Mouse (Mus musculus): ENCODE measurements around the gene Trp73. TPM values are rescaled to one million over a fixed set of nuclear protein-coding genes. Genes with fewer than 3 reads are reported as not detected.

Trp73 gene
- polyA plus RNA-seq, 1 experiment from 2014 or later: 1.0 TPM

DNA sequence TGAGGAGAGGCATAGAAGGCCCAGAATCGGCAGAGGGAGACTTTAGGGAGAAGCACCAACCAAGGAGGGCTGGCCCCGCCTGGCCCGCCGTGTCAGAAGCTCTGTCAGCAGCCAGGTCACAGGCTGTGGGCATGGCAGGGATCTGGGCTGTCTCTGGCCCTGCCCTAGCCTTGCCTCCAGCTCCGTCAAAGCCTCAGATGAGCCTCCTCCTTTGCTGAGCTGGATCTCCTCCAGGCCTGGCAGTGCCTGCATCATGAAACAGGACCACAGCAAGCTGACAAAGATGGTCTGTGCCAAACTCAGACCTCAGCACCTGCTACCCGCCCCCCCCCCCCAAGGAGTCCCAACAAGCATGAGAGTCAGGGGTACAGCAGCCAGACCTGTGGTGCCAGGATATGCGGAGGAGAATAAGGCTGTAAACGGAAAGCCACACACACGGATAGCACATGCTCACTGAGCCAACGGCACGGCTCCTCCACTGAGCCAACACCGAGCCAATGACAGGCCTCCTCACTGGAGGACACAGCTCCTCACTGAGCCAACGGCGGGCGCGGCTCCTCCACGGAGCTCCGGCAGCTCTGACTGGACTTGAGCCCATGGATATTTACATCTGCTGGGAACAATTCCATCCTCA is 30.7 kb downstream of the Trp73 start:
- no peak for TF ChIP-seq EP300 (optimal IDR thresholded peaks at IDR 0.05)
- TF ChIP-seq CTCF (IDR thresholded peaks at IDR 0.05; ENCODE audit: low read depth): no peak
- DNase-seq (ENCODE audit: low spot score): peak; percentile 54
- Histone ChIP-seq H3K36me3 (ENCODE audit: control insufficient read depth, insufficient read depth, low read length) (no peaks in the 10 kb centered on the region), H3K4me3 (ENCODE audit: low read depth, low read length) (no peak overlapping the region), H3K9ac (ENCODE audit: low read length) (no peak overlapping the region), H3K27ac (replicated peaks) (no peak overlapping the region), H3K4me1 (replicated peaks; ENCODE audit: control insufficient read depth, insufficient read depth) (no peaks in the 10 kb centered on the region), H3K9me3 (ENCODE audit: control insufficient read depth, low read length) (no peaks in the 10 kb centered on the region), H3K4me2 (replicated peaks; ENCODE audit: low read depth) (peak overlapping the region; percentile 14; the same call in 1 of the 2 replicates), H3K27me3 (ENCODE audit: control insufficient read depth, insufficient read depth, low read length) (no peaks in the 10 kb centered on the region)
- ATAC-seq (ENCODE audit: low FRiP score, low TSS enrichment): peak; percentile 62; the same call in 1 of the 2 replicates
- WGBS: 35% methylated on average over 18 of the region's 18 CpGs

DNA sequence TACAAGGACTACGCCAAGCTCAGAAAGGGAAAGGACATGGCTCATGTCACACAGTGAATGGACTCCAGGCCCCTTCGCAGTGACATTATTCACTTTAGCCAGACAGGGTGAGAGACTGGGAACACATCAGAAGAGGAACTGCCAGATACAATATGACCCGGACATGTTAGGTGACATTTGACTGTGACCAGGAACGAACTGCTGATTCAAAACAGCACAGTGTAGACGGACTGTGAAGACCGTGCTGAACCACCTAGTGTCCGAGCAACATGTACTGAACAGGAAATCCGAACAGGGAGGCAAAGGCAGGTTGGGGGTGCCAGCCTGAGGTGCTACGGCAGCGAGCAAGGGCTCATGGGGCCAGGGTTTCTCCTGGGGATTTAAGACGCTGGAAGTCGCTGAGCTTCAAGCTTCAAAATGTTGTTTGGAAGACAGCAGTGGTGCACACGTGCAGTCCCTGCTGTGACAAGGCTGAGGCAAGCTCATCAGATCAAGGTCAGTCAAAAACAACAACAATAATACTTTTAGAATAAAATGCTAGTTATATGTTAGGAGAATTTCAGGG is 33.4 kb downstream of the Trp73 start:
- Histone ChIP-seq H3K27ac (replicated peaks) (no peak overlapping the region), H3K4me3 (ENCODE audit: low read depth, low read length) (no peak overlapping the region), H3K9ac (ENCODE audit: low read length) (no peak overlapping the region), H3K9me3 (ENCODE audit: control insufficient read depth, low read length) (no peaks in the 10 kb centered on the region), H3K36me3 (ENCODE audit: control insufficient read depth, insufficient read depth, low read length) (no peaks in the 10 kb centered on the region), H3K27me3 (ENCODE audit: control insufficient read depth, insufficient read depth, low read length) (no peaks in the 10 kb centered on the region), H3K4me1 (replicated peaks; ENCODE audit: control insufficient read depth, insufficient read depth) (no peaks in the 10 kb centered on the region), H3K4me2 (replicated peaks; ENCODE audit: low read depth) (no peak overlapping the region)
- 72% methylated on average over 13 of the region's 13 CpGs for WGBS
- TF ChIP-seq EP300 (optimal IDR thresholded peaks at IDR 0.05): no peak
- no peak for TF ChIP-seq CTCF (IDR thresholded peaks at IDR 0.05; ENCODE audit: low read depth)
- ATAC-seq (ENCODE audit: low FRiP score, low TSS enrichment) (no peak), DNase-seq (ENCODE audit: low spot score) (no peak)

- TF ChIP-seq CTCF (IDR thresholded peaks at IDR 0.05; ENCODE audit: low read depth) (peak; percentile 86), EP300 (optimal IDR thresholded peaks at IDR 0.05) (no peak)
- Histone ChIP-seq H3K9me3 (ENCODE audit: control insufficient read depth, low read length) (no peaks in the 10 kb centered on the region), H3K9ac (ENCODE audit: low read length) (no peak overlapping the region), H3K4me3 (ENCODE audit: low read depth, low read length) (peak overlapping the region; percentile 17; the same call in 1 of the 2 replicates), H3K27ac (replicated peaks) (no peak overlapping the region), H3K4me1 (replicated peaks; ENCODE audit: control insufficient read depth, insufficient read depth) (no peaks in the 10 kb centered on the region), H3K27me3 (ENCODE audit: control insufficient read depth, insufficient read depth, low read length) (no peaks in the 10 kb centered on the region), H3K36me3 (ENCODE audit: control insufficient read depth, insufficient read depth, low read length) (no peaks in the 10 kb centered on the region), H3K4me2 (replicated peaks; ENCODE audit: low read depth) (peak overlapping the region; percentile 46)
- WGBS: 29% methylated on average over 20 of the region's 20 CpGs
- ATAC-seq (ENCODE audit: low FRiP score, low TSS enrichment) (peak; percentile 63), DNase-seq (ENCODE audit: low spot score) (peak; percentile 72)
These were observed 34.5 kb downstream of the Trp73 start for GRCm38 (mm10) chr4:154105381-154106001.

DNA sequence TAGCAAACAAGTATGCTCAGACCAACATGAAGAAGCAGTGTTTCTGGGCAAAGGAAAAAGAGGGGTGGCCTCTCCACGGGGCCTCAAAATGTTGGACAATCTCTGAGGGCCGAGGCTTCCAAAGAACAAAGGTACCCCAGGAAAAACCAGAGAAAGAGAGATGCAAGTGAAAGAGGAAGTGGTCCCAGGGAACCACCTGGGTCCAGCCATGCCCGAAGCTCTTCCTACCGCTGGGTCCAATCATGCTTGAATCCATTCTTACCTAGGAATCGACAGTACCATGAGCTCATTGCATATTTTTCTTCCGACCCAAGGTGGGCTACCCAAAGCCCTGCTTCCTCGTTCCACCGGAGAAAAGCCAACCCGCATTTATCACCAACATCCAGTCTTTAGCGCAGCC is 36.1 kb downstream of the Trp73 start:
- Histone ChIP-seq H3K4me1 (replicated peaks; ENCODE audit: control insufficient read depth, insufficient read depth) (no peaks in the 10 kb centered on the region), H3K4me2 (replicated peaks; ENCODE audit: low read depth) (no peak overlapping the region), H3K27me3 (ENCODE audit: control insufficient read depth, insufficient read depth, low read length) (no peaks in the 10 kb centered on the region), H3K36me3 (ENCODE audit: control insufficient read depth, insufficient read depth, low read length) (no peaks in the 10 kb centered on the region), H3K27ac (replicated peaks) (no peak overlapping the region), H3K9me3 (ENCODE audit: control insufficient read depth, low read length) (no peaks in the 10 kb centered on the region), H3K9ac (ENCODE audit: low read length) (no peak overlapping the region), H3K4me3 (ENCODE audit: low read depth, low read length) (no peak overlapping the region)
- ATAC-seq (ENCODE audit: low FRiP score, low TSS enrichment): no peak
- WGBS: 88% methylated on average over 10 of the region's 10 CpGs
- TF ChIP-seq CTCF (IDR thresholded peaks at IDR 0.05; ENCODE audit: low read depth) (no peak), EP300 (optimal IDR thresholded peaks at IDR 0.05) (no peak)
- no peak for DNase-seq (ENCODE audit: low spot score)

DNA sequence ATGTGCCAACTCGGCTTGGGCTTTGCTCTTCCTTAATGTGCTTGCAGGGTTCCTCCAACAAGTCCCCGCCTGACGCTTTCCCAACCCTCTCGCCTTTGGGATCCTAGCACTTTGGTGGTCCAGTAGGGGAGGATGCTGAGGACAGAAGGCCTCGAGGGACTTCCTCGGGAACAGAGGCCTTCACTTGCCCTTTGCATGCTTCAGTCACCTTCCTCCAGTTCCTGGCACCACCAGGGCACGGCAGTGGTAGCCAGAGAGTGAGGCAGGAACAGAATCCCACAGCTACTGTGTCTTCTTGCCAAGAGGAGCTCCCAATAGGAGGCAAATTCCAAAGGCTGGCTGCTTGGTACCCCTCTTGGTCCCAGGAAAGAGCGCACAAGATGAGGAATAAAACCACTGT is 36.6 kb downstream of the Trp73 start:
- no peak overlapping the region for H3K4me2 ChIP-seq (replicated peaks; ENCODE audit: low read depth)
- no peaks in the 10 kb centered on the region for H3K36me3 ChIP-seq (ENCODE audit: control insufficient read depth, insufficient read depth, low read length)
- no peak overlapping the region for H3K9ac ChIP-seq (ENCODE audit: low read length)
- no peak for TF ChIP-seq EP300 (optimal IDR thresholded peaks at IDR 0.05)
- no peak for TF ChIP-seq CTCF (IDR thresholded peaks at IDR 0.05; ENCODE audit: low read depth)
- H3K4me3 ChIP-seq (ENCODE audit: low read depth, low read length): no peak overlapping the region
- H3K4me1 ChIP-seq (replicated peaks; ENCODE audit: control insufficient read depth, insufficient read depth): no peaks in the 10 kb centered on the region
- H3K9me3 ChIP-seq (ENCODE audit: control insufficient read depth, low read length): no peaks in the 10 kb centered on the region
- no peak overlapping the region for H3K27ac ChIP-seq (replicated peaks)
- WGBS: 66% methylated on average over 8 of the region's 8 CpGs
- DNase-seq (ENCODE audit: low spot score) (no peak), ATAC-seq (ENCODE audit: low FRiP score, low TSS enrichment) (no peak)
- no peaks in the 10 kb centered on the region for H3K27me3 ChIP-seq (ENCODE audit: control insufficient read depth, insufficient read depth, low read length)

DNA sequence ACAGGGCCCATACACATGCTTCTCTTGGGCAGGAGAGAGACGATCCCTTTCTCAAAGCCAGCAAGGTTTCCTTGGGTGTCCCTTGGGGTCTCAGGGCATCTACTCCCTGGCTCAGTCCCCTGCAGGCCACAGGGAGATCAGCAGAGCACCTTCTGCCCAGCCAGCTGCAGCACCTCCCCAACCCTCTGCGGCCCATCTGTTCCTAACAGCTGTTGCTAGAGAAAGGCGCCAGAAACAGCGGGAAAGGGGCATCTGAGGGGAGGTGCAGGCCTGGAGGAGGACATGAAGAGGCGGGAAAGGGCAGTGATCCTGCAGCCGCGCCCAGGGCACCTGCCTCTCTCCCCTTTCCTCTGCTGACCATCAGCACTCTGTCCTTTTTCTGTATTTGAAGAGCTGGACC is 40.6 kb downstream of the Trp73 start:
- no peaks in the 10 kb centered on the region for H3K4me1 ChIP-seq (replicated peaks; ENCODE audit: control insufficient read depth, insufficient read depth)
- no peak overlapping the region for H3K9ac ChIP-seq (ENCODE audit: low read length)
- ATAC-seq (ENCODE audit: low FRiP score, low TSS enrichment): no peak
- no peak for DNase-seq (ENCODE audit: low spot score)
- H3K27me3 ChIP-seq (ENCODE audit: control insufficient read depth, insufficient read depth, low read length): no peaks in the 10 kb centered on the region
- no peak overlapping the region for H3K27ac ChIP-seq (replicated peaks)
- no peak overlapping the region for H3K4me2 ChIP-seq (replicated peaks; ENCODE audit: low read depth)
- H3K4me3 ChIP-seq (ENCODE audit: low read depth, low read length): no peak overlapping the region
- TF ChIP-seq EP300 (optimal IDR thresholded peaks at IDR 0.05) (no peak), CTCF (IDR thresholded peaks at IDR 0.05; ENCODE audit: low read depth) (no peak)
- H3K36me3 ChIP-seq (ENCODE audit: control insufficient read depth, insufficient read depth, low read length): no peaks in the 10 kb centered on the region
- WGBS: 46% methylated on average over 7 of the region's 7 CpGs
- no peaks in the 10 kb centered on the region for H3K9me3 ChIP-seq (ENCODE audit: control insufficient read depth, low read length)
